Mouse (Mus musculus) kidney, postnatal 0 days (tissue): ENCODE results near the gene Prkn. TPM values are rescaled to one million over a fixed set of nuclear protein-coding genes. Genes with fewer than 3 reads are reported as not detected.

Source experiments
- ATAC-seq: fragments of 200-750 bp; cut with Nextera tagmentation; replicated peaks from 2 replicates; pipeline ENCODE4 v1.8.0; 2017; ENCODE audit warnings: low read depth, moderate number of reproducible peaks, moderate TSS enrichment, moderate library complexity; ENCODE audit not compliant: low FRiP score
- DNase-seq: peaks from one replicate; pipeline ENCODE4 v3.0.0-alpha.2; 2016; ENCODE audit warnings: low spot score
- H3K27ac ChIP-seq: fragments of 300-500 bp; sonication (generic); 2 replicates; pipeline ENCODE4 v1.5.1; 2014; ENCODE audit warnings: mild to moderate bottlenecking
- H3K27me3 ChIP-seq: fragments of 300-500 bp; sonication (generic); 2 replicates; pipeline ENCODE4 v1.6.1; 2014; ENCODE audit warnings: low read length, mixed read lengths; ENCODE audit not compliant: insufficient read depth
- H3K36me3 ChIP-seq: fragments of 300-500 bp; sonication (generic); 2 replicates; pipeline ENCODE4 v1.6.1; 2014; ENCODE audit warnings: low read length, mixed read lengths; ENCODE audit not compliant: insufficient read depth
- H3K4me1 ChIP-seq: fragments of 300-500 bp; sonication (generic); replicated peaks from 2 replicates; pipeline ENCODE4 v1.6.1; 2014; ENCODE audit warnings: antibody characterized with exemption, low read length, mixed read lengths; ENCODE audit not compliant: insufficient read depth
- H3K4me2 ChIP-seq: fragments of 300-500 bp; sonication (generic); 2 replicates; pipeline ENCODE4 v1.6.1; 2014; ENCODE audit warnings: mild to moderate bottlenecking, low read length, moderate library complexity, mixed read lengths
- H3K4me3 ChIP-seq: fragments of 300-500 bp; sonication (generic); replicated peaks from 2 replicates; pipeline ENCODE4 v1.5.1; 2014; ENCODE audit warnings: low read depth, low read length
- H3K9ac ChIP-seq: fragments of 300-500 bp; sonication (generic); 2 replicates; pipeline ENCODE4 v1.6.1; 2014; ENCODE audit warnings: low read depth, low read length
- H3K9me3 ChIP-seq: fragments of 300-500 bp; sonication (generic); replicated peaks from 2 replicates; pipeline ENCODE4 v1.6.1; 2016; ENCODE audit warnings: low read length, inconsistent platforms, mixed read lengths
- CTCF ChIP-seq: IDR thresholded peaks from 2 replicates; pipeline ENCODE4 v1.5.1; 2016; ENCODE audit warnings: antibody characterized with exemption, low read depth, mild to moderate bottlenecking, moderate library complexity
- WGBS: fragments of 180-500 bp; shearing (Covaris S2); extraction: QIAGEN DNeasy Blood & Tissue Kit; methylation state at CpG from one replicate; pipeline ENCODE4 v1.1.7; 2014; 5-methylcytosine and 5-hydroxymethylcytosine counted together
- polyA plus RNA-seq: library from polyadenylated mRNA; unstranded; fragments of >200 nt; fragmentation: Nextera tagmentation; extraction: Ambion mirVana; gene quantifications from 2 replicates; pipeline ENCODE4 v1.2.1, GENCODE M21; 2015

Gene Prkn
- polyA plus RNA-seq, 1 experiment from 2014 or later, result 3.6 TPM

DNA sequence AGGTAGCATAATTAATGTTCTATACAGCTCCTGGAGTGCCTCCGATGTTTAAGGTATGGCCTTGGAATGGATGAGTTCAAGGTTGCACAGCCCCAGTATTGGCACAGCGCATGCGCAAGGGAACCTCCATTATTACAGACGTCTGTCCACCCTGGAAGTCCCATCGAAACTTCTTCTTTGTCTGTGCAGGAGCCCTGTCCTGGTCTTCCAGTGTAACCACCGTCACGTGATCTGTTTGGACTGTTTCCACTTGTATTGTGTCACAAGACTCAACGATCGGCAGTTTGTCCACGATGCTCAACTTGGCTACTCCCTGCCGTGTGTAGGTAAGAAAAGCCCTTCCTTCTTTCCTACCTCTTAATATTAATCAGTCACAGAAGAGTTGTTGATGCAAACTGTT, 794.9 kb downstream of the Prkn start:
- Histone ChIP-seq H3K27me3 (no peaks in the 10 kb centered on the region), H3K4me3 (no peak overlapping the region), H3K4me1 (no peaks in the 10 kb centered on the region), H3K4me2 (no peak overlapping the region), H3K27ac (no peak overlapping the region), H3K9ac (no peak overlapping the region), H3K36me3 (no peaks in the 10 kb centered on the region), H3K9me3 (no peaks in the 10 kb centered on the region)
- DNase-seq (no peak), ATAC-seq (no peak)
- no peak for TF ChIP-seq CTCF
- 92% methylated on average over 11 of the region's 11 CpGs for WGBS

DNA sequence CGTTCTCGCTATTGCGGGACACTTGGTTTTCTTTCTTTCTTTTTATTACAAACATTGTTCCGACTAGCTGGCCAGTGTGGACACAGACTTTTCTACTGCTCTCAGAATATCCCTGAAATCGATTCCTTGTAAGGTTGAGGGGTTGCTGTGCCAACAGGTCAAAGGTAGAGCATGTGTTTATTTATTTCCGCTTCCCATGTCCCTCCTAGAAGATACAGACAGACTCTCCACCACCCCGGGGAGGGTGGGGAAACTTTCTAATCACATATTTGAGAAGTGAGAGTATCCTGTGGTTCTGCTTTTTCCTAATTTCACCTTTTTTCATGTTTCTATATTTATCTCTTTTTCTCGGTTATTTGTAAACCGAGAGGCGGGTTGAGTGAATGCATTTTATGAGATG, 797.5 kb downstream of the Prkn start:
- 72% methylated on average over 10 of the region's 10 CpGs for WGBS
- no peak for ATAC-seq
- H3K27me3 ChIP-seq, result no peaks in the 10 kb centered on the region
- H3K36me3 ChIP-seq, result no peaks in the 10 kb centered on the region
- TF ChIP-seq CTCF, result no peak
- H3K4me3 ChIP-seq, result no peak overlapping the region
- no peak overlapping the region for H3K27ac ChIP-seq
- no peaks in the 10 kb centered on the region for H3K4me1 ChIP-seq
- no peaks in the 10 kb centered on the region for H3K9me3 ChIP-seq
- H3K9ac ChIP-seq, result no peak overlapping the region
- no peak overlapping the region for H3K4me2 ChIP-seq
- DNase-seq, result no peak

DNA sequence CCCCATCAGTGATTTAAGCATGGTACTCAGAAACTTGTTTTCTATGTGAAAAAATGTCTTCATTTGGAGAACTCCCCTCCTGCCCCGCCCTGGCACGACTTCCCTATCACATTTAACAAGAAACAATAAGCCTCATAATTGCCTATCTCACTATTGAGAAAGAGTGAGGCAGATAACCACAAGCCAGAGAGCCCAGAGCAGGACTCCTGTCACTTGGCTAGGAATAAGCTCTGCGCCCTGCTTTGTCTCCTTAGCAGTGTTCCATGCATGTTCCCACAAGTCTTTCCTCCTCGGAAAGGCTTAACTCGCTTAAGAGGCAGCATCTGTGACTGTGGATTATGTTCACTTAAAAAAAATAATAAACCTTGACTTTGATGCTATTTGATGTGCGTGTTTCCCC, 798.3 kb downstream of the Prkn start:
- no peak for ATAC-seq
- H3K36me3 ChIP-seq, result no peaks in the 10 kb centered on the region

DNA sequence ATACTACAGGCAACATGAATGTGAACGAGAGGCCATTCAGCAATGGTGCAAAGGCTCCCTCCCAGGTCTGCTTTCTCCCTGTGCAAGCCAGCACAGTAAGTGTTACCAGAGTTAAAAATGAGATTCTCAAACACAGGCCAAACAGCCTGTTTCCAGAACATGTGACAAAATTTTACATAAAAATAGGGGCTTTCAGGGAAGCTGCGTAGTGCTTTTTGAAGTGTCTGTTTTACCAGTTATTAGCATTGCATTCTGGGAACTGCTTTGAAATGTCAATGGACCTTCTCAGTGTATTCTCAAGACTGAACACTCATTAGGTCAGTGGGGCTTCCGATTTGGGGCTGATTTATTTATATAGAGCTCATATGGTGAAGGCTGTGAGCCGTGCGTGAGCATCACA, 799.6 kb downstream of the Prkn start:
- no peak overlapping the region for H3K9ac ChIP-seq
- H3K27me3 ChIP-seq, result no peaks in the 10 kb centered on the region
- ATAC-seq (no peak), DNase-seq (no peak)
- no peaks in the 10 kb centered on the region for H3K4me1 ChIP-seq
- no peak overlapping the region for H3K4me2 ChIP-seq
- no peak overlapping the region for H3K4me3 ChIP-seq
- no peaks in the 10 kb centered on the region for H3K9me3 ChIP-seq
- 87% methylated on average over 5 of the region's 5 CpGs for WGBS
- no peak for TF ChIP-seq CTCF
- H3K27ac ChIP-seq, result no peak overlapping the region
- H3K36me3 ChIP-seq, result no peaks in the 10 kb centered on the region

More for the DNA sequence above, 798.3 kb downstream of the Prkn start:
- no peaks in the 10 kb centered on the region for H3K4me1 ChIP-seq
- DNase-seq, result no peak
- no peak overlapping the region for H3K9ac ChIP-seq
- no peaks in the 10 kb centered on the region for H3K27me3 ChIP-seq
- 89% methylated on average over 6 of the region's 6 CpGs for WGBS
- no peaks in the 10 kb centered on the region for H3K9me3 ChIP-seq
- H3K4me2 ChIP-seq, result no peak overlapping the region
- TF ChIP-seq CTCF, result no peak
- no peak overlapping the region for H3K4me3 ChIP-seq
- no peak overlapping the region for H3K27ac ChIP-seq

DNA sequence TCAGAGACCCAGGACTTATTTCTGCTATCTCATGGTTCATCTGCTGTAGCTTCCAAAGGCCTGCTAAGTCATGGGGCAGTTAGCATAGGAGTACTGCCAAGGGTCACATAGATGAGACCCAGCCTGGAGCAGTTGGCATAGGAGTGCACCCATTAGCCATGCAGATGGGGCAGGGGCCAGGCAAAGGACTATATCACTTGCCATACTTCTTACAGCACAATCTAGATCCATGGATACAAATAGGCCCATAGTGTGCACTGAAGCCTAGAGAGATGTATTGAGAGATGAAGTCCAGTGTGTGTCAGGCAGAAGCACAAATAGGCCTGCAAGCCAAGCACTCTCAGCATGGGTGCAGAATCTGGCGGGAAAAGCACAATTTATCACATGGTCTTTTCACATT, 802.1 kb downstream of the Prkn start:
- H3K27me3 ChIP-seq, result no peaks in the 10 kb centered on the region
- H3K4me3 ChIP-seq, result no peak overlapping the region
- DNase-seq (no peak), ATAC-seq (no peak)
- H3K4me1 ChIP-seq, result no peaks in the 10 kb centered on the region
- no peak overlapping the region for H3K4me2 ChIP-seq
- H3K9me3 ChIP-seq, result no peaks in the 10 kb centered on the region
- no peak for TF ChIP-seq CTCF
- H3K36me3 ChIP-seq, result no peaks in the 10 kb centered on the region
- no peak overlapping the region for H3K9ac ChIP-seq
- WGBS, result 74% methylated on average over 1 of the region's 1 CpGs
- H3K27ac ChIP-seq, result no peak overlapping the region

DNA sequence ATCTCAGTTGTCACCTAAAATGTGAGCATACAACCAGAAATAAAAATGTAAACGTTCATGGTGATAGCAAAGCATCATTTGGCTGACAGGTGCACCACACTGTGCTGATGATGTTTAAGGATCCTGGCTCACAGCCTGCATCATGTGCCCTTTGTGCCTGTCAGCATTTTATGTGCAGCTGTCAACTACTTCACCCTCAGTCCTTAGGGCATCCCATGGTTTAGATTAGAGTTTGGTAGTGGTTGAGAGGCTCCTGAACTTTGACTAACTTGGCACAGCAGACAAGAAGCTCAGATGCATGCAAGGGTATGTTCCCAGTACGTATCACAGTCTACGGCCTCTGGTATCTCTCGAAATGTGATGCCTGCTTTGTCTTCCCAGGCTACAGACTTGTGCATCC, 803.8 kb downstream of the Prkn start:
- TF ChIP-seq CTCF, result no peak
- ATAC-seq, result no peak
- no peak for DNase-seq

DNA sequence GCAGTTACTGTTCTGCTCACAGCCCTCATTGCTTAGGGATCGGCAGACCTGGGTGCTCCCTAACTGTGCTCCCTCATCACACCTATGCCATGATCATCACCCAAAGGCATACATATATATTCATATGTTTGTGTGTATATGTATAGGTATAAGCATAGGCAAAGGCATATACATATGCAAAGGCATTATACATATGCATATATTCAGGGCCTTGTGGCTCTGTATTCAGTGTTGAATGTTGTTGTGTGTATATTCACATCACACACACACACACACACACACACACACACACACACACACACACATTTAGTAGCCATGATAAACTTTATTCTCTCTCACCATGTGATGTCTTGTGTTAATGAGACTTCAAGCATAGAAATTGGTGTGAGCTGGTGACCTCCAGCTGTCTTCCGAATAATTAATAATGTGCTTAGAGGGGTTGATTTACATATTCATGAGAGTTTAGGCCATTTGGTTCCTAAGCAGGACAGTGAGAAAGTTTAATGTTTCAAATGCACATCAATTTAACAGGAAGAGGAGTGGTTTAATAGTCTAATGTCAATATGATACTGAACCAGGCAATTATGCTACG, 804.8 kb downstream of the Prkn start:
- no peak for TF ChIP-seq CTCF
- no peaks in the 10 kb centered on the region for H3K4me1 ChIP-seq
- no peaks in the 10 kb centered on the region for H3K36me3 ChIP-seq
- no peak overlapping the region for H3K9ac ChIP-seq
- DNase-seq (no peak), ATAC-seq (no peak)
- no peaks in the 10 kb centered on the region for H3K27me3 ChIP-seq
- no peak overlapping the region for H3K4me3 ChIP-seq
- WGBS, result 81% methylated on average over 3 of the region's 3 CpGs
- no peak overlapping the region for H3K4me2 ChIP-seq
- no peak overlapping the region for H3K27ac ChIP-seq
- no peaks in the 10 kb centered on the region for H3K9me3 ChIP-seq

More for the DNA sequence above, 803.8 kb downstream of the Prkn start:
- H3K4me2 ChIP-seq, result no peak overlapping the region
- WGBS, result 75% methylated on average over 4 of the region's 4 CpGs
- no peak overlapping the region for H3K9ac ChIP-seq
- H3K36me3 ChIP-seq, result no peaks in the 10 kb centered on the region
- H3K9me3 ChIP-seq, result no peaks in the 10 kb centered on the region
- no peak overlapping the region for H3K4me3 ChIP-seq
- H3K27ac ChIP-seq, result no peak overlapping the region
- no peaks in the 10 kb centered on the region for H3K27me3 ChIP-seq
- no peaks in the 10 kb centered on the region for H3K4me1 ChIP-seq
